Mouse (Mus musculus): ENCODE measurements around the gene Wdr49.

Gene Wdr49

DNA sequence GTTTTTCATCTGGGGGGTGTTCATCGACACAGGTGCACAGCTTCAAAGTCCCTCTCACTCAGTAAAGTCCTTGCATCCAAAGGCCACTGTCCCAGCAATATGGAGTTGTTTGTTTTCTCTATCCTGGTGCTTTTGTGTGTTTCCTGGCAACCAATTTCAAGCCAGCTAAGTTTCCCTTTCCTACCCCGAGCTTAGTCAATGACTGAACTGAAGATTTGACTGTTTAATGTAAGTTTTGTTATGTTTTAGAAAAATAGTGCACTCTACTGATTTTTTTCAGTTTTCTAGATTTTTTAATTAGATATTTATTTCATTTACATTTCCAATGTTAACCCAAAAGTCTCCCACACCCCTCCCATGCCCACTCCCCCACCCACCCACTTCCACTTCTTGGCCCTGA is at the start of gene Wdr49:
Gene Wdr49, minus strand, starts transcription at position 101 of the 400 bp plus-strand sequence.
- no peak for DNase-seq (ENCODE audit: low spot score)

DNA sequence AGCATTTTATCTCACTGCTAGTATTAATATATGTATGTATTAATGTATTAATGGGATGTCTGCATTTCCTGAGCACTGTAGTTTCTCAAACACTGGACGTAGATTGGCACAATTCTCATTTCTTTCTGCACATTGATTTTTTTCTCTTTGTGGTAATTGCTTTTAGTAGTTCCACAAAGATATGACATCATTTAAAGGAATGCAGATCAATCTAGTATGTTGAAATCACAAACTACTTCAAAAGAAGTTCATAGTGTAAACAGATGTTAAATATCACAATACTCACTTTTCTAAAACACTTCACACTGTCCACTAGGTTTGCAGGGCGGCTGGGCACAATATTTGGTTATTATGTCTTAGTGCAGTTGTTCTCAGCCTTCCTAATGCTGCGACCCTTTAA is 49.1 kb upstream of the Wdr49 start:
- DNase-seq (ENCODE audit: low spot score): no peak

DNA sequence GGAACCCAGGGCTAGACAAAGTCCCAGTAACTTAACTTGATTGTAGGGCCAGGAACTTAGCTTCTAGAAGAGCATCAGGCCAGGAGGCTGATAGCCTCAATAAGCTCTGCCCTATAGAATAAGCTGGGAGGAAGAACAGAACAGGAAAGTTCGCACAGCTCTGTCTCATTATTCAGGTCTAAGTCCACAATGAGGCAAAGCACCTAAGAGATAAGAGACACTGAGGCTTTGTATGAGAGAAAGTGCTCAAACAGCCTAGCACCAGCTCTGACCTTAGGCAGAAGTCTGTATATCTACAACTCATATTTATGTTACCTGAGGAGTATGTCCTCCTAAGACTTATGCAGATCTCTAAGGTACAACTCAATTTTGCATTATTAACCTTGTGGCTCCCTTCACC is 40.6 kb upstream of the Wdr49 start:
- DNase-seq (ENCODE audit: low spot score): no peak

DNA sequence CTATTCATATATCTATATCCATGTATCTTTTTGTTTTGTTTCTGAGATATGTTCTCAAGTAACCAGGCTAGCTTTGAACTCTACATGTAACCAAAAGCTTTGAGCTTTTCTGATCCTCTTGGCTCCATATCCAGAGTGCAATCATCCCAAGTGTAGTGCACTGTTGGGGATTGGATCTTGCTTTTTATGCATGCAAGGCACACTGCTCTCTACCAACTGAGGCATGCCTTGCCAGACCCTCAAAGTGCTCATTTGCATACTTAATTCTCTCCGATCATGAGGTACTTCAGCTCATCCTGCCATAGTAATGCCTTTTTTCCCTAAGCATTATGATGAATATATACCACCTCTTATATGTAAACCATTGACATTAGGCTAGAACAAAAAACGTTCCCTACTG is 39.4 kb upstream of the Wdr49 start:
- DNase-seq (ENCODE audit: low spot score): no peak

- peak; percentile 32 for DNase-seq (ENCODE audit: low spot score)
Observed at GRCm38 (mm10) chr3:75517631-75518250, 35.8 kb upstream of the Wdr49 start.

DNA sequence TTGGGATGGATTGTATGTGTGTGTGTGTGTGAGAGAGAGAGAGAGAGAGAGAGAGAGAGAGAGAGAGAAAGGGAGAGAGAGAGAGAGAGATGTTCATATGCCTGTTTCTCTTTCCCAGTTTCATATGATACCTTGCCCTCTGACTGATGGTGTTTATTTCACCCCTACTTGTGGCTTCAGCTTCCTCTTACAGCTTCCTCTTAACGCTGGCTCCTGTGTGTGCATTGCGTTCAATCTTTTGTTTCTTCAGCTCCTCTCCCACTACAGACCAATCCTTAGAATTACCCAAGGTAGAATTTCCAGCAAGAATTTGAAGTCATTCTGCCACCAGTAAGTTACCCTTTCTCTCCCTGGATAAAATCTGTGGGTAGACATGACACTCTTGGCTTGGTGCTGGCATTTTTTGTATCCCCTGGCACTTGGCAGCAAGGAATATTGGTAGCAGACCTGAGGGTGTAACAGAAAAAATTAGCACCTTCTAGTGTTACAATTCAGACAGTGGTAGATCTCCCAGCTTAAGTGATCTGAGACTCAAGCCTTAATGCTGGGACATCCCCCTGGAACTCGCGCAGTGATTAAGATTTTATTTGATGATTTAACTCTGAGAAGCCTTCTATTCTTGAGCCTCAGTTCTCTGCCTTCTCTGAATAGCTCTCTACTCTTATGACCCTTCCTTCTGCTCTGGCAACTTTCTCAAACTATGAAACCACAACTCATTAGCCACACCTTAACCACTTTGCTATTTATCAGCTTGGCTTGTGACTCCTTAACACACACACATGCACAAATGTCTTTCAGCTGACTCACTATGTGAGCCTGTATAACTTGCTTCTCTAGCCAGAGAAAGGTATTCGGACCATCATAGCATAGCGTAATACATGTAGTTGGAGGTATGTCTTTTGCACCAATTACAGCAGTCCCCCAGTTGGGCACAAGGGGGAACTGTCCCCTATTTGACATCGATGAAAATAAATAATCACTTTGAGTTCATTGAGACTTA is 17.3 kb upstream of the Wdr49 start:
- no peak for DNase-seq (ENCODE audit: low spot score)

DNA sequence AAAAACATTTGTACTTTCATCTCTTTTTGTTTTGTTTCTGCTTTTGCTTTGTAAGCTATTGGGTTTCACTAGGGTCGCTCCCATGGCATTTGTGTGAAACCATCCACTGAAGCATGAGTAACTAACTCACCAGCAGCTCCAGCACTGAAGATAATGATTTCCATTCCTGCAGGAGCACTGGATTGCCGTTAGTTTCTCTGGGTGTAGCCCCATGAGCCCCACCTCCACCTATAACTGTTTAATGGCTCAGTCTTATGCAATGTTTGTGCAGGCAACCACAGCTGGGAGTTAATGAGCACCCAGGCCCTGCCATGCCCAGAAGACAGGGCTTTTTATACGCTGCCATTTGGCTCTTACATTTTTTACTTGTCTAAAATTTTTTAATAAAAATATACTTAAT is 11.0 kb upstream of the Wdr49 start:
- DNase-seq (ENCODE audit: low spot score): no peak

DNA sequence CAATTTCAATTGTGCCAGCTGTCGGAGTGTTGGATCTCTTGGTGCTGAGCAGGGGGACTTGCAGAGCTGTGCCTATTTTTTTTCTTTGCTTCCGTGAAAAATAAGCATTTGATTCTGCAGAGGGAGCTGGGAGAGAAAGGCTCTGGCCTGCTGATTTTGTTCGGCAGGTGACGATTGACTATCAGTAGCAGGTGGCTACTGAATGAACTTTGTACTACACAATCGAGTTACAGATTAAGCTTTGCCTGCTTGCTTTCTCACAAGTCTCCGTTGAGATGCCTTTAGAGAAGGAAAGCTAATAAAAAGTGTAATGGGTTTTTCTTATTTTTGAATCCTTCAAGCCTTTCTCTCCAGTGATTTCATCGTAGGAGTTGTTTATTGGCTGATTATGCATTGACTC is 6.8 kb downstream of the Wdr49 start:
- no peak for DNase-seq (ENCODE audit: low spot score)

- no peak for DNase-seq (ENCODE audit: low spot score)
Observed at GRCm38 (mm10) chr3:75474657-75475056, 7.3 kb downstream of the Wdr49 start.

GRCm38 (mm10) chr3:75468154-75468553 is 13.8 kb downstream of the Wdr49 start:
- no peak for DNase-seq (ENCODE audit: low spot score)

DNA sequence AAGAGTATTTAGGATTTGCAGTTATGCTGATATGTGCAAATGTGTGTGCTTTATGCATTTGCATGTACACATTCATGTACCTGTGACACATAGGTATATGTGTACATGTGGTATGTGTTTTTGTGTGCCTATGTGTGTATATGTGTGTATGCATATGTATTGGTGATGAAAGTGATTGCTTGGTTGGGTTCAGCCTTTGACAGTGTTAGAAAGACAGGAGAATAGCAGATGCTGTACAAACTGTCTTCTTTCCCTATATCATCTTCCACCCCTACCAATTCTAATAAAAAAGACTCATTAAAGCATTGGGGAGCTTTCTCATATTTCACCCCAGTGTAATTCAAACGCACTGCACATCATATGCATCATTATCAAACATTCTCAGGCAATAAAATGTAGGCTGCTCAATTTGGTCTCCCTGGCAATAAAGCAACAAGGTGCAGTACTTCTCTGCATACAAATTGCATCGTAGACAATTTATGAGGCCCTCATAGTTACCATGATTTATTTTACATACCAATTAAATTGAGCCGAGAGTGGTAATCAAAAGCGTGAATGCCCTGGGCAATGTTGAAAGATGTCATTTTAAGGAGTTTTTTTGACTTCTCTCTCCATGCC is 51.3 kb downstream of the Wdr49 start:
- DNase-seq (ENCODE audit: low spot score): no peak

DNA sequence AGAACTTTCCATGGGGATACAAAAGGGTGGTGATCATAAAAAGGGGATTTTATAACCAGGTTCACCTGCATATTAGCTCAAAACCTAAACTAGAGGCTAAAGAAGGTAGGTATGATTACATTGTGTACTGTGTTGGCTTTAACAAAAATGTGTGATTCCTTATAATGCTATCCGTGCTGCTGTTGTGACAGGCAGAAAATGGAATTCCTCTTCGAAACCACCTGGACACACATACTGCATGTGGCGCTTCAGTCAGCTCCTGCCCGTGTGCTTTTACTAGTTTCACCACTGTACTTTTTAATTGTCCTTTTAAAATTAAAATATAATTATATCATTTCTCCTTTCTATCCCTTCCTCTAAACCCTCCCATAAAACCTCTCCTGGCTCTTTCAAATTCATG is 86.0 kb downstream of the Wdr49 start:
- DNase-seq (ENCODE audit: low spot score): no peak

GRCm38 (mm10) chr3:75395121-75395895 is 86.6 kb downstream of the Wdr49 start:
- no peak for DNase-seq (ENCODE audit: low spot score)

GRCm38 (mm10) chr3:75394487-75394886 is 87.5 kb downstream of the Wdr49 start:
- no peak for DNase-seq (ENCODE audit: low spot score)

DNA sequence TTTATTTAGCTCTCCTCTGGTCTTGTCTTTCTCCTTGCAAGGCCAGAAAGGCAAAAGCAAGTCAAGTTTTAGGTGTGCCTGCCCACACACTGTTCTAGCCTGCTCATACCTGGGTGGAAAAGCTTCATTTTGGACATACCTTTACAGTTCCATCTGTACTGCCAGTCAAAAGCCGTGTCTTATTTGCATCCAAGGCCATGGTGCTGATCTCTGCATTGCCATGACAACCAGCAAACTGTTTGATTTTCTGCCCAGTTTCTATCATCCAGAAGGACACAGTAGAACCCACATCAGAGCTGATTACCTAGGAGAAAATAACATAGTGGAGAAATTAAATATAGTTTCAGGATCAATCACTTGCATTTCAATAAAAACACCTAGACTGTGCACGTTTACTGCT is 100.2 kb downstream of the Wdr49 start:
- DNase-seq (ENCODE audit: low spot score): no peak

- DNase-seq (ENCODE audit: low spot score): no peak
Observed at GRCm38 (mm10) chr3:75353972-75354371, 128.0 kb downstream of the Wdr49 start.

DNA sequence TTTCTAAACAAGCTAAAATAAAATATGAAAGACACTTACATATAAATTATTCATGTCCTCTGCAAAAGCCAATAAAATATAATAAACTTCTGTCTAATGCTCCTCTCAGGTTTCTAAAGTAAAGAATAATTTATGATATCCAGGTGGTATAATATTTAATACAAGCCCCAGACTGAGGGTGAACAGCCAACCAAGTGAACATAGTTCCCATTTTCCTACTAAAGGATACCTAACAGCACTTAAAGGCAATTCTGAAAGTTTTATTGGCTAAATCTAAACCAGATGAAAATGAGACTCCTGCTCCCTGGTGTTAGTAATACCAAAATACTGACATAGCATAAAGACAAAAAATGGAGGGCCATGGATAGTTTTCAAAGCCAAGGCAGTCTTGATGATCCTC is 144.8 kb downstream of the Wdr49 start:
- no peak for DNase-seq (ENCODE audit: low spot score)

GRCm38 (mm10) chr3:75320999-75321398 is 161.0 kb downstream of the Wdr49 start:
- DNase-seq (ENCODE audit: low spot score): no peak

DNA sequence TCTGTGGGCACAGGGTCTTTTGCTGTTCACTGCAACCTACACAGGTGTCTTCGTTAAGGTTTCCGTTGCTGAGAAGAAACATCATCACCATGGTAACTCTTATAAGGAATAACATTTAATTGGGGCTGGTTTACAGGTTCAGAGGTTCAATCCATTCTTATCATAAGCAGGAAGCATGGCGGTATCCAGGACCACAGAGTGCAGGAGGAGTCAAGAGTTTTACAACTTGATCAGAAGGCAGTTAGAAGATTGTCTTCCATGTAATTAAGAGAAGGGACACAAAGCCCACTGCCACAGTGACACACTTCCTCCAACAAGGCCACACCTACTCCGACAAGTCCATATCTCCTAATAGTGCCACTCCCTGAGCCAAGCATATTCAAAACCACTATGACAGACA is 173.1 kb downstream of the Wdr49 start:
- DNase-seq (ENCODE audit: low spot score): no peak

DNA sequence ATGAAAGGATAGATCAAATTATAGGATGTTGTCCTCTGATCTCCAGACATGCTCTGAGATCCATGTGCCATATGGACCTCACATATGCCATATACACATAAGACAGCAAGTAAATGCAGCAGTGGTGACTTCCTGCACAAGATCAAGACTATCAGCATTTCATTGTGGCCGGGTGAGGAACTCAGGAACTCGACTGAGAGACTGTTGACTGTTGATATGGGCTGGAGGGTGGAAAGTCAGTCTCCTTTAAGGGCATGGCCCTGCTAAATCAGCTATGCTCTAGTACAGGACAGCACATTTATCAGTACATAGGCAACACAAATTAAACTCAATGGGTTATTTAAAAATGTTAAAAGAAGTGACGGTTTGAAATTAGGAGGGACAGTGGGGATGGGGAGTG is 173.7 kb downstream of the Wdr49 start:
- DNase-seq (ENCODE audit: low spot score): no peak

DNA sequence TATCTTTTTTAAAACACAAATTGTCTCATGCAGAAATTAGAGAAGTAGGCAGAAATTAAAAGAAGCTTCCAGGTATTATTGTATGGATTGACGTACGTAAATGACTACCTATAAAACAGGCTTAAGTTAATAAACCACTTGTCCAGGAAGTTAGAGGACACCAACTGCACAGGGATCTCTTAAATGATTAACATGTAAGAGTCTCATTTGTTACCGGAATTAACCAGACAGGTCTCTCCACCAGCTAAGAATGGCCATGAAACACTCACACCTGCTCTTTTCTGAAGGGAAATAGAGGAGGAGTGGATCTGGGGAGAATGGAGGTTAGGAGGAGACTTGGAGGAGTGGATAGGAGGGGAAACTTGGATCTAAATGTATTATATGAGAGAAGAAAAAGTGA is 176.4 kb downstream of the Wdr49 start:
- DNase-seq (ENCODE audit: low spot score): no peak

DNA sequence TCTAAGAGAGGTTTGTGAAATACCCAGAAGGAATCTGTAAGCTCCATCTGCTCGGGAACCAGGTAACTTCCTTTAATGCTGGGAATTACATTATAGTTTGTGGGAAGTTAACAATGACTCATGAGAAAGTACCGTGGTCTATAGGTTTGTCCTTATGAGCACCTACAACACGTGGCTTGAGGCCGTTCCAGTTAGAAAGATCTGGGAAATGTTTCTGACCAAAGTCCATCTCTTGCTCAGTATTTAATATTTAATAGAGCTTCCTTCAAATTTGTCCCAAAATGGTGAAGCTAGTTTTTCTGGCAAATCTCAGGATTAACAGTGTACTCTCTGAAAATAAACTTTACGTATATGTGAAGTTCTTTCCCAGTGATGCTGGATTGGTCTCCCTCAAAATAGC is 177.3 kb downstream of the Wdr49 start:
- DNase-seq (ENCODE audit: low spot score): no peak

All from c-Kit-positive CD71-positive TER-119-positive erythroid progenitor cells, embryonic 14.5 days (primary cell).